Mouse (Mus musculus): ENCODE measurements around the gene Cep63.

Cep63 gene

GRCm38 (mm10) chr9:102631589-102632147 lies 5.3 kb upstream of the Cep63 start:
- in situ Hi-C loops (cut with MboI, MseI), result no loop called here

- in situ Hi-C loops (cut with MboI, MseI), result loop anchor here (5.0 to 10.0 kb wide), 2 partner anchors 148 to 676 kb away; partner anchors contain the start of genes 1300017J02Rik and Topbp1
Observed at GRCm38 (mm10) chr9:102629052-102629451, 2.7 kb upstream of the Cep63 start.

DNA sequence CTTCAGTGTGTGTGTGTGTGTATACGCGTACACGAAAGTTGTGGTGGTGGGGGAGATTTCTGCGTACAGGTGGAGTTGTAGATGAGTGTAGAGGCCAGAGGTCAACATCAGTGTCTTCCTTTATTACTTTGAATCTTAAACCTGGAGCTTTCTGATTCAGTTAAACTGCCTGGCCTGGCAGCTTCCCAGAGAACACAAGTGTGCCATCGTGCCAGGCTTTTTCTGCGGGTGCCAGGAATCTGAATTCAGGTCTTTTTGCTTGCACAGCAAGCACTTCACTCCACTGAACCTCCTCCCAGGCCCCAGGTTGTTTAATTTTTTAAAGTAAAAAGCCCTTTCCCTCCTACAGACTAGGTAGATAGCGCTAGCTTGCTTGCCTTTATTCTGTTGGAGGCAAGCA lies 1.1 kb upstream of the Cep63 start:
- in situ Hi-C loops (cut with MboI, MseI), result loop anchor here (5.0 to 10.0 kb wide), 2 partner anchors 150 to 677 kb away; partner anchors contain the start of genes 1300017J02Rik and Topbp1

DNA sequence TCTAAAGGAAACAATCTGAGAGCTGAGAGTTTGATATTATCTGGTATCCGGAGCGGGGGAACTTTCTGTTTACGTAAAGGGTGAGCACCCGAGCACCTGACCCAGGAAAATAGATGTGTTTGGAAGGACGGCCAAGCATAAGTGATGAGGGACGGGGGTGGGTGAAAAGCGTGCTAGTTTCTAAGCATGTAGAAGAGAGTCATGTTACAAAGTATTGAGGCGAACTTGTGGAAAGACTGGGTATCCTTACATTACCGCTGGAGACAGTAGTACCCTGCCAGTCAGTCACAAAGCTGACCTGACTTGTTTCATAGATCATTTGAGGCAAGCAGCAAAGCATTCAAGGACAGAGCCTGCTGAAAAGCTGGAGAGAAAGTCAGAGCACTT lies 498 bp upstream of the Cep63 start:
- in situ Hi-C loops (cut with MboI, MseI), result loop anchor here (5.0 to 10.0 kb wide), 2 partner anchors 150 to 678 kb away; partner anchors contain the start of genes 1300017J02Rik and Topbp1

GRCm38 (mm10) chr9:102625401-102625982 lies 842 bp downstream of the Cep63 start:
- in situ Hi-C loops (cut with MboI, MseI), result loop anchor here (5.0 to 10.0 kb wide), 2 partner anchors 152 to 679 kb away; partner anchors contain the start of genes 1300017J02Rik and Topbp1

DNA sequence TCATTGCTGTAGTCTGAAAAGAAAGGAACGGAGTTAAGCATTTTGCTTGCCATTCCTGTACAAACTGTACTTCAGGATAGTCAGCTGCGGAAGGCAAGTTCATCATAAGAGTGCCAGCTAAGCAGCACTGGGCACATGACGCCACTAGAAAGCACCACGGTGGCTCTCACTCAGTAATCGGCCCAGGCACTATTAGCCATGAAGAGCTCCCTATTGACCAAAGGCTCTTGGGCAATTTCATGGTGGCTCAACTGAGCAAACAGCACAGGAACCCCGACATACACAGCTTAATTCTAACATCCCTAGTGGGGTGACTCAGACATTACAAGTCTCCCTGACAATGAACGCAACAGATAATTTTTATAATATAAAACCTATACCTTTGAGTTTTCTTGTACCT lies 2.8 kb downstream of the Cep63 start:
- in situ Hi-C loops (cut with MboI, MseI), result loop anchor here (10.0 kb wide), 1 partner anchor 681 kb away; the partner anchor contains the start of genes 1300017J02Rik and Topbp1

GRCm38 (mm10) chr9:102622876-102623275 lies 3.5 kb downstream of the Cep63 start:
- in situ Hi-C loops (cut with MboI, MseI), result loop anchor here (10.0 kb wide), 1 partner anchor 682 kb away; the partner anchor contains the start of genes 1300017J02Rik and Topbp1

DNA sequence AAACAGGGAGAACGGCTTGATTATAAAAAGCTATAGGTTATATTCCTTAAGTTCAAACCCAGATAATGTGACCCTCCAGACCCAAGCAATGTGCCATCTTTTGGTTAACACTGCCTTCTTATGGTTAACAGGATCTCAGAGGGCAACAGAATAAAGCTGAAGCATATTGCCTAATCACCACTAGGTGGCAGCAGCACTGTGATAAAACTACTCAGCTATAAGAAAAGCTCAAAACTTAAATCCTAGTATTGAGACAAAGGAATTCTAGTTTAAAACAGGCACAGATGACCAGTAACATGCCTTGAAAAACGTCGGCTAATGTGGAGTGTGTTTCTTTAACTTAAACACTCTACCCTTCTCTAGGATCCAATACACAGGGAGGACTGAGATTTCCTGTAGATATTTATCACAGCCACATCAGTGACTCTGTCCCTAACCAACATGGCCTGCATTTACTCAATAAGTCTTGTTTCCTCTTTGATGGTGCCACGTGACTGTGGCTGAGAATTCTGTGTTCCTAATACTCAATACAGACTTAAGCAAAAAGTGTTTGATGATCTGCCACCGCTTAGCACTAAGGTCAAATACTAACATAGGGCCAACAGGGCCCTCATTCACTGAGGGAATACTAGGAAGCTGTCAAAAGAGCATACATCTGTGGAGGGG lies 4.0 kb downstream of the Cep63 start:
- in situ Hi-C loops (cut with MboI, MseI), result loop anchor here (10.0 kb wide), 1 partner anchor 682 kb away; the partner anchor contains the start of genes 1300017J02Rik and Topbp1

DNA sequence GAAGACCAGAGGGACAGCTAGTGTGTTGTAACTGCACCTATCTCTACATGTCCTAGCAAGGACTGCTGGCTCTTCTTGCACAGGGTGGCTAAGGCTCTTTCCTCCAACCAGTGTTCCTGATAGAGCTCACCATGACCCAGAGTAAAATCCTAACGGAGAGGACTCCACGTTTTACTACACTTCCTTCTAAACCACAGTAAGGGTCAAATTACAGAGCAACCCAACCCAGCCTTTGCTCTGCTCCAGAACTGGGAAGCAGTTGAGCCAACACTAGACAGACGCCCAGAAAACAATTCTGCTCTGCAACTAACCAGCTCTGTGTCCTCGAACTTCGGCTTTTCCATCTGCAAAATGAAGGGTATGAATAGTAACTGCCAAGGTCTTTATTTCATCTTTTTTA lies 4.9 kb downstream of the Cep63 start:
- in situ Hi-C loops (cut with MboI, MseI), result loop anchor here (10.0 kb wide), 1 partner anchor 683 kb away; the partner anchor contains the start of genes 1300017J02Rik and Topbp1

GRCm38 (mm10) chr9:102616267-102616666 lies 10.1 kb downstream of the Cep63 start:
- in situ Hi-C loops (cut with MboI, MseI), result no loop called here

GRCm38 (mm10) chr9:102615071-102615470 lies 11.3 kb downstream of the Cep63 start:
- in situ Hi-C loops (cut with MboI, MseI), result no loop called here

GRCm38 (mm10) chr9:102609221-102609620 lies 17.1 kb downstream of the Cep63 start:
- in situ Hi-C loops (cut with MboI, MseI), result no loop called here

- in situ Hi-C loops (cut with MboI, MseI), result no loop called here
Observed at GRCm38 (mm10) chr9:102607471-102607870, 18.9 kb downstream of the Cep63 start.

DNA sequence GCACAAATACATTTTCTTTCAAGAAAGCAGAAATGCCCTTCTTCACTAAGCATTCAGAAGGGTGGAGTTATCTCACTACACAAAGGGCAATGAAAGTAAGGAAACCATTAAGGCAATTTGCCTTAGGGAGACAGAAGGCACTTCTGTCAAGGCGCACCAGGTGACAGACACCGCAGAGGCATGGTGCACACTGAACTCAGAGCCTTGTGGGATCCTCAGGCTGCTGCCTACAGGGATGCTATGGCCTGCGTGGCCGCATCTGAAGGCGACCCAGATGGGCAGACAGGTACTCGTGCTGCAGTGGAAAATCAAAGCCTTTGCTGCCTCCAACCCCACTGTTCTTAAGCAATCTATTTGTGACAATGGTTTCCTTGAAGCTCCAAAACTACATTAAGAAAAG lies 21.2 kb downstream of the Cep63 start:
- in situ Hi-C loops (cut with MboI, MseI), result no loop called here

DNA sequence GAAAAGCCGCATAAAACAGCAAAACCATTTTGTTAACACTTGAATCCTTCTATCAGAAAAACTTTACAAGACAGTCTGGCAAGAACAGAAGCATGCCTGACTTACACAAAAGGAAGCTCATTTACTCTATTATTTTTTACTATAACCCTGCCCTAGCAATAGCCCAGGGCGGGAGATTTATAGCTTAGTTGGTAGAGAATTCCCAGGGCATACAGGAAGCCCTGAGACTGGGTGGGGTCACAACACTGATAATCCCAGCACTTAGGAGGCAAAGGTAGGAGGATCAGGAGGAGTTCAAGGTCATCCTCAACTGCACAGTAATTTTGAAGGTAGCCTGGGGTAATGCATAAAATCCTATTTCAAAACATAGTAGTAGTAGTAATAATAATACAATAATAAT lies 24.7 kb downstream of the Cep63 start:
- in situ Hi-C loops (cut with MboI, MseI), result no loop called here

DNA sequence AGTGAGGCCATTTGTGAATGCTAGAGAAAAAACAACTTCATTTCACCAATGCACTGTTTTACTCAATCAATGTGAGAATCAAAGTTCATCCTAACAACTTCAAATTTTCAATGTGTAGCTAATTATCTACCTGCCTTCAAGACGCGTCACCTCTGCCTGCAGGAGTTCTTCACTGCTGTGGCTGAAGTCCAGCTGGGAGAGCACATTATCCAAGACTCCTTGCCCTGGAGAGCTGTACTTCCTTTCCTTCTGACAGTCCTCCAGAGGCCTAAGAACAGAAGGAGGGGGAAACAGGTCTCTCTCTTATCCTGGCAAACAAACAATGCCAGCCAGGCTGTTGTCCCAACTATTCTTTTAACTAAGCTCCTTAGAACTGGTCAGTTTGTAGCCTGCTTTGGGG lies 25.1 kb downstream of the Cep63 start:
- in situ Hi-C loops (cut with MboI, MseI), result no loop called here

- in situ Hi-C loops (cut with MboI, MseI), result no loop called here
Observed at GRCm38 (mm10) chr9:102595662-102596436, 30.5 kb downstream of the Cep63 start.

DNA sequence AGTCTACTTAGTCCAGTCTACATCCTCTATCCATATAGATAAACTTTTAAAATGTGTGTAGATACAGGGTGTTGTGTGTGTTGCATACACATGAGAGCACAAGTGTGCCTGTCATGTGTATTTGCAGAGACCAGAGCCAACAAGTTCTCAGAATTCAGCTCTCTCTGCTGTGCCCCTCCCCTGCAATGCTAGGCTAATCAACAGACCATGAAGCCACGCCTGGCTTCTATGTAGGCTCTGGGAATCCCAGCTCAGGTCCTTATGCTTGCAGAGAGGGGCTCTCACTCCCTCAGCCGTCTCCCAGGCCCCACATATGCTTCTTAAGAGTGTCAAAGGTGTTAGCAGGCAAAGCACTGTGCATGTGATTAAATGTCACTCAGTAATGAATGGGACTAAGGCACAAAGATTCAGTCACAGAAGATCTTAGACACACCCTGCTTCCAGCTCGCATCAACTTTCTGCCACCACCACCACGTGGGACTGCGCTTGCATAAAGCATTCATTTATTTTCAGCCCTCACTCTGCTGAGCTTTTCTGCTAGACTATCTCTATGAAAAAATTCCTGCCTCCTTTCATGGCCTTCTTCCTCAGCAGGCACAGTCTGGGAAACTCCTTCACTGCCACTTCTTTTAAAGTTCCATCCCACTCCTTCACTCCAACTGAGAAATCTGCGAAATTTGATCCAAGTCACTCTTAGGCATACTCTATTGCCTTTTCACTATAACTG lies 31.5 kb downstream of the Cep63 start:
- in situ Hi-C loops (cut with MboI, MseI), result no loop called here

DNA sequence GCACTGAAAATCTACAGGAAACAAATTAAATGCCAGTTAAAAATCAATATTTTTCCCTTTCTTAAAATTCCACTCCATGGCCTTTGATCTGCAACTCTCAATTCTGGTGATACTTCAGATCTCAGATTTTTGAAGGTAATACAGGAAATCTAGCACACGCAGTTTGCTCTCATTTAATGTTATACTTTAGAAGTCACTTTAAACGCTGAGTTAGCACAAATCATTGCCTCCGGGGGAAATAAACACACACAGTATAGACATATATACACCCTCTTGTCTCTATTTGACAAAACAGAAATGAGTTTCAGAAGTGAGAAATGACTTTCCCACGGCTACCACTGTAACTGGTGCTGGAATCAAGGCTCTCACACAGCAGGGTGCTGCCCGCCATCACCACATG lies 39.0 kb downstream of the Cep63 start:
- in situ Hi-C loops (cut with MboI, MseI), result no loop called here

DNA sequence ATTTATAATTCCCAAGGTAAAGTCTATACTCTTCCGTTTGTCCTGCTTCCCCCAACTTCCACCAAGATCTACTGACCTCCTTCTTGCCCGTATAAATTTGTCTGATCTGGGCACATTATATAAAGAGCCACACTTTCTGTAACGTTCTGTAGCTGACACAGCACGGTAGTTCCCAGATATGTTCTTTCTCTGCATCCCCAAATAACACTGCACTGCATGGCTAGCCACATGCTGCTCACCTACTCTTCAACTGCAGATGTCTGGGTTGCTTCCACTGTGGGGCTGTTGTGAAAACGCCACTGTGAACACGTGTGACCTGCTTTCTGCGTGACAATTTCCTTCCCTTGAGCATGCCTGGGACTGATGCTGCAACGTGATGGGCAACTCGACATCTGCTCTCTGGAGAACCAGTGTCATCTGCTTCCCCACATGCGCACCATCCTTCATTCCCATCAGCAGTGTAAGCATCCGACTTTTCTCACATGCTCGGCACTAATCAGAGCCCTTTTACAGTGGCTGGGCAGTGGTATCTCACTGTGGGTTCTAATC lies 44.3 kb downstream of the Cep63 start:
- in situ Hi-C loops (cut with MboI, MseI), result no loop called here

- in situ Hi-C loops (cut with MboI, MseI), result no loop called here
Observed at GRCm38 (mm10) chr9:102577480-102577879, 48.9 kb downstream of the Cep63 start.

Data from regulatory T cell (primary cell).